Mouse (Mus musculus): ENCODE data around the gene Pgf.

Gene Pgf

DNA sequence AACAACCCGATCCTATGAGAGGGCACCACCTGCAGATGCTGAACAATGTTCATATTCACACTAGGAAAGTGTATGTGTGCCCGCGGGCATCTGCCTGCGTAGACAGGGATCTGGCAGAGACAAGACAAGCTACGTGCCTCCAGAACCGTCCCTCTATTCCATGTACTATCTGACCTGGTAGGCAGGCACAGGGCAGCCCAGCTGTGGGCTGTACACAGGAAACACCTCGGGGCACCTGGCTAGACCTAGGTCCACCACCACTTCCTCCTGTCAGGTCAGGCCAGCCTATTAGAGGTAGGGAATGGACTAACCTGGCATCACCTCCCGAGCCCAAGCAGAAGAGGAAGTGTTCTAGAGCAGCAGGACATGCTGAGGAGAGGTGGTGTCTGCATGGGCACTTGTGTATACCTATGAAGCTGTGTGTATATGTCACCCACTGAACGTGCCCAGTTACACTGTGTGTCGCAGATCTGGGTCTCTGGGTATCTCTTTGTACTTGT, at the start of gene Pgf:
Gene Pgf, minus strand, starts transcription at position 51 of the 500 bp plus-strand sequence.
- Histone ChIP-seq H3K36me3 (ENCODE audit: control insufficient read depth, insufficient read depth, low read length, poor library complexity, severe bottlenecking) (no peaks in the 10 kb centered on the region), H3K27me3 (ENCODE audit: control insufficient read depth, insufficient read depth, low read length, poor library complexity, severe bottlenecking) (no peaks in the 10 kb centered on the region)
- DNase-seq (ENCODE audit: low read depth, low spot score) = peak; percentile 34

- Histone ChIP-seq H3K27me3 (ENCODE audit: control insufficient read depth, insufficient read depth, low read length, poor library complexity, severe bottlenecking) (no peaks in the 10 kb centered on the region), H3K36me3 (ENCODE audit: control insufficient read depth, insufficient read depth, low read length, poor library complexity, severe bottlenecking) (peaks cover 4% of the 10 kb centered on the region)
- DNase-seq (ENCODE audit: low read depth, low spot score) = no peak
Observed at GRCm38 (mm10) chr12:85227227-85227626, 49.6 kb upstream of the Pgf start.

- no peaks in the 10 kb centered on the region for H3K27me3 ChIP-seq (ENCODE audit: control insufficient read depth, insufficient read depth, low read length, poor library complexity, severe bottlenecking)
- H3K36me3 ChIP-seq (ENCODE audit: control insufficient read depth, insufficient read depth, low read length, poor library complexity, severe bottlenecking) = peaks cover 4% of the 10 kb centered on the region
- peak; percentile 40 for DNase-seq (ENCODE audit: low read depth, low spot score)
Observed at GRCm38 (mm10) chr12:85219905-85220290, 42.3 kb upstream of the Pgf start.

DNA sequence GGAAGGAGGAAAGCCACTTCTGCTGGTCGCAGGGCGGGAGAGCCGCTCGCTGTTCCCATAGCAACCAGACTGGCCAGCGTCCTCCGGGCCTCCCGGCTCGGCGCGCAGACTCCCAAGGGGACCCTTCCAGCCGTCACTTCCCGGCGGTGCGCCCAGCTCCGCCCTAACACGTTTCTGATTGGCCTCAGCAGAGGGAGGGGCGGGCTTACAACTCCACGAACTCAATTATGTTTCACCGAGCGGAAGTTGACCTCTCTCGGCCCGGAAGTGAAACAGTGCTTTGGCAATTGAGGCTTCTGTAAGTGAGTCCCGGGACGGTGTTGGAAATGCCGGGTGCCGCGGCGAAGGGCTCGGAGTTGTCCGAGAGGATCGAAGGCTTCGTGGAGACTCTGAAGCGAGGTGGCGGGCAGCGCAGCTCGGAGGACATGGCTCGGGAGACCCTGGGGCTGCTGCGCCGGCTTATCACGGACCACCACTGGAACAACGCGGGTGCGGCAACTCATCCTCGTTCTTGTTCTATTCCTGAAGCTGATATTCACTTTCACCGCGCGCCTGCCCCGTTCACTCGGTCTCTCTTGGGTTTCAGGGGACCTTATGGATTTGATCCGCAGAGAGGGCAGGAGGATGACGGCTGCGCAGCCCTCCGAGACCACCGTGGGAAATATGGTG, 41.8 kb upstream of the Pgf start, which contains the start of gene Eif2b2:
Gene Eif2b2, plus strand, starts transcription at position 246 of the 669 bp plus-strand sequence.
- H3K36me3 ChIP-seq (ENCODE audit: control insufficient read depth, insufficient read depth, low read length, poor library complexity, severe bottlenecking) = peaks cover 4% of the 10 kb centered on the region
- peak; percentile 97 for DNase-seq (ENCODE audit: low read depth, low spot score)
- H3K27me3 ChIP-seq (ENCODE audit: control insufficient read depth, insufficient read depth, low read length, poor library complexity, severe bottlenecking) = no peaks in the 10 kb centered on the region

DNA sequence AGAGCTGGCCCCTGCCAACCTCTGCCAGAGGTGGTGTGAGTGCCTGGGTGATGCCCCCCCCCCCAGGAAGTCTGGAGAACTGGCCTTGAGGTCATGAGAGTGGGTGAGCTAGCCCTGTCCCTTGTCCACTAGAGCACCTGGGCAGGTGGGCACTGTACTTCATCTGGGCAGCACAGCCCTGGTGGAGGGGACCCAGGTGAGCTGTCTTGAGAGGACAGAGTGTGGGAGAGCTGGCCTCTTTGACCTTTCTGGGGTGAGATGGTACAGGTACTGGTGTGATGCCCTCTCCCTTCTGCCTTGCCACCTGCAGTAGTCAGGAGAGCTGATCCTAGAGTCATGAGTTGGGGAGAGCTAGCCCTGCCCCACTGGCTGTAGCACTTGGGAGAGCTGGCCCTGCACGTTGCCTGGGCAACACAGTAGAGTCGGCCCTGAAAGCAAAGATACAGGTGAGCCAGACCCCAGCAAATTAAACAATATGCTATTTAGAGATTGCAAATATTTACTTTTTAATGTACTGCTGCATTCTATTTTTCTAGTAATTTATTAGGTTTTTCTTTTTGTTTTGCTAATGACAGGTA, 40.2 kb upstream of the Pgf start:
- no peak for DNase-seq (ENCODE audit: low read depth, low spot score)
- Histone ChIP-seq H3K27me3 (ENCODE audit: control insufficient read depth, insufficient read depth, low read length, poor library complexity, severe bottlenecking) (no peaks in the 10 kb centered on the region), H3K36me3 (ENCODE audit: control insufficient read depth, insufficient read depth, low read length, poor library complexity, severe bottlenecking) (peaks cover 2% of the 10 kb centered on the region; the same call in 1 of the 2 replicates)

DNA sequence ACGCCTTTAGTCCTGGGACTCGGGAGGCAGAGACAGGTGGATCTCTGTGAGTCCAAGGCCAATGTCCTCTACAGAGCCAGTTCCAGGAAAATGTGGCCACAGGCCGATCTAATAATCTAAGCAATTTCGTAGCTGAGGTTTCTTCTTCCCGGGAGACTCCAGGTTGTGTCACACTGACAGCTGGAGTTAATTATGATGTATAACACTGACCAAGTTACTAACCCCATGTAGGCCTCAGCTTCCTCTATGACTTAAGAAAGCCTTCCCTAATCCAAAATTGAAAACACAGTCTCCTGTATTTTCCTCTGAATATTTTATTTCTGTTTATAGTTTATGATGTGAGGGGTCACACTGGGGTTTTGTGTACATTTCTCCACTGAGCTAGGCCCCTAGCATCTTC, 37.4 kb upstream of the Pgf start:
- no peak for DNase-seq (ENCODE audit: low read depth, low spot score)
- H3K27me3 ChIP-seq (ENCODE audit: control insufficient read depth, insufficient read depth, low read length, poor library complexity, severe bottlenecking) = no peaks in the 10 kb centered on the region
- H3K36me3 ChIP-seq (ENCODE audit: control insufficient read depth, insufficient read depth, low read length, poor library complexity, severe bottlenecking) = no peaks in the 10 kb centered on the region

DNA sequence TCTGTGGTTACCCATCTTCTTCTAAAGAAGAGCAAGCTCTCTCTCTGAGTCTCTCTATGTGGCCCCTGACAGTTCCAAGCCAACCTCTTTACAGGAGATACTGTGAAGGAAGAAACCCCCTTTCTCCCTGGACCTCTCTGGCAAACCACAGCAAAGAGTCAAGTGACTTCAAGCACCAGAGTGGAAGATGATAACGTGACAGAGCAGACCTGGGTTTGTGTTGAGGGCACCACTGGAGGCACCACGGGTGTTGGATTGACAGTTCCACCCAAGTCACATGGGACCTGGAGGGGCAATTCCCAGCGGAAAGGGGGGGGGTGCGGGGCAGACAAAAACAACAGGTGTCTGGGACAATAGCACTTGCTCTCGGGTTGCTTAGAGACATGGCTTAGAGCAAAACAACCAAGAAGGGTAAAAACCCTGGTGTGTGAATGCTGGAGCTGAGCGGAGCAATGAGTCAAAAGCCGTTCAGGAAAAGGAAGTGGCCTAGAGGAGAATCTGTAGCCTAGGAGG, 31.2 kb upstream of the Pgf start:
- peak; percentile 40 for DNase-seq (ENCODE audit: low read depth, low spot score)
- Histone ChIP-seq H3K36me3 (ENCODE audit: control insufficient read depth, insufficient read depth, low read length, poor library complexity, severe bottlenecking) (no peaks in the 10 kb centered on the region), H3K27me3 (ENCODE audit: control insufficient read depth, insufficient read depth, low read length, poor library complexity, severe bottlenecking) (no peaks in the 10 kb centered on the region)

- no peaks in the 10 kb centered on the region for H3K36me3 ChIP-seq (ENCODE audit: control insufficient read depth, insufficient read depth, low read length, poor library complexity, severe bottlenecking)
- no peak for DNase-seq (ENCODE audit: low read depth, low spot score)
- no peaks in the 10 kb centered on the region for H3K27me3 ChIP-seq (ENCODE audit: control insufficient read depth, insufficient read depth, low read length, poor library complexity, severe bottlenecking)
Observed at GRCm38 (mm10) chr12:85205425-85205824, 27.8 kb upstream of the Pgf start.

GRCm38 (mm10) chr12:85204105-85204504, 26.5 kb upstream of the Pgf start:
- DNase-seq (ENCODE audit: low read depth, low spot score) = no peak
- Histone ChIP-seq H3K27me3 (ENCODE audit: control insufficient read depth, insufficient read depth, low read length, poor library complexity, severe bottlenecking) (no peaks in the 10 kb centered on the region), H3K36me3 (ENCODE audit: control insufficient read depth, insufficient read depth, low read length, poor library complexity, severe bottlenecking) (no peaks in the 10 kb centered on the region)

- no peak for DNase-seq (ENCODE audit: low read depth, low spot score)
- Histone ChIP-seq H3K27me3 (ENCODE audit: control insufficient read depth, insufficient read depth, low read length, poor library complexity, severe bottlenecking) (no peaks in the 10 kb centered on the region), H3K36me3 (ENCODE audit: control insufficient read depth, insufficient read depth, low read length, poor library complexity, severe bottlenecking) (no peaks in the 10 kb centered on the region)
Observed at GRCm38 (mm10) chr12:85203699-85204098, 26.1 kb upstream of the Pgf start.

GRCm38 (mm10) chr12:85202191-85202590, 24.6 kb upstream of the Pgf start:
- H3K36me3 ChIP-seq (ENCODE audit: control insufficient read depth, insufficient read depth, low read length, poor library complexity, severe bottlenecking) = no peaks in the 10 kb centered on the region
- H3K27me3 ChIP-seq (ENCODE audit: control insufficient read depth, insufficient read depth, low read length, poor library complexity, severe bottlenecking) = no peaks in the 10 kb centered on the region
- no peak for DNase-seq (ENCODE audit: low read depth, low spot score)

DNA sequence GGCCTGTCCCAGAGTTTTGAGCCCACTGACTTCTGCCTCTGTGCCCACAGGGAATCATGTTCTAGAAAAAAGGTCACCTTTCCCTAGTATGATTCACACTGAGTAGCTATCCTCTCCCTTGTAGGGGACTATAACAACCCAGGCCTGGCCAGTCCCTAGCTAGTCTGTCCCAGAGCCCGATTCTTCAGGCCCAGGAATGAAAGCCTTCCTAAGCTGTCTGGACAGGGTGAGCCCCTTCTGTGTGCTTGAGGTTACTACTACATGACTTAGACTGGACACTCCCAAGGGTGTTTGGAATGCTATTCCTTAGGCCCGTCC, 24.2 kb upstream of the Pgf start:
- H3K27me3 ChIP-seq (ENCODE audit: control insufficient read depth, insufficient read depth, low read length, poor library complexity, severe bottlenecking) = no peaks in the 10 kb centered on the region
- DNase-seq (ENCODE audit: low read depth, low spot score) = no peak

GRCm38 (mm10) chr12:85200929-85201829, 23.6 kb upstream of the Pgf start:
- Histone ChIP-seq H3K27me3 (ENCODE audit: control insufficient read depth, insufficient read depth, low read length, poor library complexity, severe bottlenecking) (no peaks in the 10 kb centered on the region), H3K36me3 (ENCODE audit: control insufficient read depth, insufficient read depth, low read length, poor library complexity, severe bottlenecking) (no peaks in the 10 kb centered on the region)
- no peak for DNase-seq (ENCODE audit: low read depth, low spot score)

More for the DNA sequence above, 24.2 kb upstream of the Pgf start:
- H3K36me3 ChIP-seq (ENCODE audit: control insufficient read depth, insufficient read depth, low read length, poor library complexity, severe bottlenecking) = no peaks in the 10 kb centered on the region

DNA sequence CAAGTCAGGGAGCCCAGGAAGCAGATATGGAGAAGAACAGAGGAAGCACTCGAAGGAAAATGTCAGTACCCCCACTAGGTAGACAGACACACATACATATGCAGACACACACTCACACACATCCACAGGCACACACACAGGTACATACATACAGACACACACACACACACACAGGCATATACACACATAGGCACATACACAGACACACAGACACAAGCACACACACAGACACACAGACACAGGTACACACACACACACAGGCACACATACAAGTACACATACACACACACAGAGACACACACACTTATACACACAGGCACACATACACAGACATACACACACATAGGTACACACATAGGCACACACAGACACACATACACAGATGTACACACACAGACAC, 22.4 kb upstream of the Pgf start:
- no peaks in the 10 kb centered on the region for H3K36me3 ChIP-seq (ENCODE audit: control insufficient read depth, insufficient read depth, low read length, poor library complexity, severe bottlenecking)
- DNase-seq (ENCODE audit: low read depth, low spot score) = no peak
- no peaks in the 10 kb centered on the region for H3K27me3 ChIP-seq (ENCODE audit: control insufficient read depth, insufficient read depth, low read length, poor library complexity, severe bottlenecking)

DNA sequence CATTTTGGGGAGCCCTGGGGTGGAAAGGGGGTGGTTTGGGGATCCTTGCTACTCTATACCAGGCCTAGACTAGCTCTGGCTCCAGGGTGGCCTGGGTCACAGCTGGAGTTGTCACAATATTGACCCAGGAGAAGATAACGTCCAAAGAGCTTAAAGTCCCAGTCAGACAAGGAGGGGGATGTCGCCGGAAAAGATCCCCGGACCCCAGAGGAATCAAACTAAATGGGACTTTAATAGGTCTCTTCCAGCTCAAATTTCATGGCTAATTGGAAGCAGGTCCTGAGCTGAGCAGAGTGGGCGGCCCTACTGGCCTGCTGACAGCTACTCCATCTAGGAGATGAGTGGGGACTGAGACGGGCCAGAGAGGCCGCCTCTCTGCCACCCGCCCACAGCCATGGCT, 20.3 kb upstream of the Pgf start:
- H3K36me3 ChIP-seq (ENCODE audit: control insufficient read depth, insufficient read depth, low read length, poor library complexity, severe bottlenecking) = no peaks in the 10 kb centered on the region
- DNase-seq (ENCODE audit: low read depth, low spot score) = no peak
- no peaks in the 10 kb centered on the region for H3K27me3 ChIP-seq (ENCODE audit: control insufficient read depth, insufficient read depth, low read length, poor library complexity, severe bottlenecking)
